Mouse (Mus musculus): ENCODE results near the gene Zfand3.

Zfand3 gene

DNA sequence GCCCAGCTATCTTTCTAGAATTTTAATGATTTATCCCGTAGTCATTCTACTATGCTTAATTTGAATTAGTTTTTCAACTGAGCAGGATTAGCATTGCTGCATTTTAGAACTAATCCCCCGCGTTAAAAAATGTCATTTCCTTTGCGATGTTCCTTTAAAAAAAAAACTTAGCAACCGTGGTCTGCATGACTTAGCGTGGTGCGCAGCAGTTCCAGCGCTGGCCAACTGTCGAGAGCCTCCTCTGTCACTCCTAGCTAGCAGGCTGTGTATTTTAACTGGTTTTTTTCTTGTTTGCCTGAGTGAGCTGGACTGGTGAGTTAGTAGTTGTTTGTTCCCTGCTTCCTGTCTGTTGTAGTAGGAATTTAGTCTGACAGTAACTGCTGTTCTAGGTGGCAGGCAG lies 48.9 kb downstream of the Zfand3 start:
- DNase-seq, result no peak

DNA sequence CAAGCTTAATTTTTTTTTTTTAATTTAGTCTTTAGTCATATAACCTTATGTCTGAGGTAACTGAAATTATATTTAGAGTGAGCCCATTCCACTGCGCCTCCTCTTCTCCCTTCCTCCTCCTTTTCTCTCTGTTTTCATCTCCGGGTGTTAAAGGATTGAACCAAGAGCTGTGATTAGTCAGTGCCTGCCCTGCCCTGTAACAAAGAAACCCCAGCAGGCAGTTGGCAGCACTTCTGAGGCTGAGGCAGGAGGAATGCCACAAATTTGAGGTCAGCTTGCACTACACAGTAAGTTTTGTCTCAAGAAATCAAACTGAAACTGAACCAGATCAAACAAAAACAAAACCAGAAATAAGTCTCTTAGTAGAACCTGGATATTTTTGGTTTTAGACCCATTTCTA lies 49.3 kb downstream of the Zfand3 start:
- no peak for DNase-seq

DNA sequence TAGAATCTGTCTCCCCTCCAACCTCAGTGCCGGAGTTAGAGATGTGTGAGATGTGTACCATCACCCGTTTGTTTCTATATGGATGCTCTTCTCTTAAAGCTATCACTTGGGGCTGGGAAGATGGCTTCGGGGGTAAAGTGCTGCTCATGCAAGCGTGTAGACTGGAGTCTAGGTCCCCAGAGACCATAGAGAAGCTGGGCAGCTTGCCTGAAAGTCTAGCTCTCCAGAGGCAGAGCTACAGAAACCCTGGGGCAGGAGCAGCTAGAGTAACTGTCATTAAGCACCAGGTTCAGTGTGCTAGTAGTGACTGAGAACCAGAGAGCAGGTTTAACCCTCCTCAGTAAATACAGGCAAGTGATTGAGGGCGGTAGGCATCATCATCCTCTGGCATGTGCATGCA lies 51.7 kb downstream of the Zfand3 start:
- no peak for DNase-seq

DNA sequence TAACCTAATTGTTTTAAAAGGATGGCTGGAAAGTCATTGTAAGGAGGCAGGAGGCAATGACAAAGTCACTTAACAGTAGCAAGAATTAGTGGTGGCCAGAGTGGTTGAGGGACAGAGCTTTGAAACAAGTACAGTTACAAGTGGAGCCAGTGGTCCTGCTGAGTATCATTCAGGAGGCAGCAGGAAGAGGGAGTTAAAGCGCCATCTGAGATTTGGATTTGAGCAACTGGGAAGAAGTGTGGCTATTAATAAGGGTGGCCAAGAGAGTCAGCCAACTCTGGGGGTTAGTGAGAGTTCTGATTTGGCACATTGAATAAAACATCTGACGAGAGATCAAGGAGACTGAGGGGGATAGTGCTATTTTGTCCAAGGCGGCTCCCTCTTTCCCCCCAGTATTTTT lies 54.1 kb downstream of the Zfand3 start:
- DNase-seq, result no peak

DNA sequence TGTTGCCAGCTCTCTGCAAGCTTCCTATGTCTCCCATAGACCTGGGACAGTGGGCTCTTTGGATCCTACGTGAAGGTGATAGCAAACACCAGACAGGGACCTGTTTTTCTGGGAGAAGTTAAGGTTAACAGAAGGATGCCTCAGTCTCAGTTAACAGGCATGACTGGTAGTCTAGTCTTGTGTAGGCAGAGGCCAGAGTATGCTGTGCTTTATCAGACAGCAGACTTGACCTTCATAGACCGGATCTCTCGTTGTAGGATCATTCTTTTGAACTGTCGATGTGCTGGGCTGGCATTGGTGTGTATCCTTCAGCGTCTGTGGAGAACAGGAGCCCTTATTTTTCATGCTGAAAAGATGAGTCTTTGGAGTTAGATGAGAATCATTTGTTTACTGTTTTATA lies 54.5 kb downstream of the Zfand3 start:
- no peak for DNase-seq

DNA sequence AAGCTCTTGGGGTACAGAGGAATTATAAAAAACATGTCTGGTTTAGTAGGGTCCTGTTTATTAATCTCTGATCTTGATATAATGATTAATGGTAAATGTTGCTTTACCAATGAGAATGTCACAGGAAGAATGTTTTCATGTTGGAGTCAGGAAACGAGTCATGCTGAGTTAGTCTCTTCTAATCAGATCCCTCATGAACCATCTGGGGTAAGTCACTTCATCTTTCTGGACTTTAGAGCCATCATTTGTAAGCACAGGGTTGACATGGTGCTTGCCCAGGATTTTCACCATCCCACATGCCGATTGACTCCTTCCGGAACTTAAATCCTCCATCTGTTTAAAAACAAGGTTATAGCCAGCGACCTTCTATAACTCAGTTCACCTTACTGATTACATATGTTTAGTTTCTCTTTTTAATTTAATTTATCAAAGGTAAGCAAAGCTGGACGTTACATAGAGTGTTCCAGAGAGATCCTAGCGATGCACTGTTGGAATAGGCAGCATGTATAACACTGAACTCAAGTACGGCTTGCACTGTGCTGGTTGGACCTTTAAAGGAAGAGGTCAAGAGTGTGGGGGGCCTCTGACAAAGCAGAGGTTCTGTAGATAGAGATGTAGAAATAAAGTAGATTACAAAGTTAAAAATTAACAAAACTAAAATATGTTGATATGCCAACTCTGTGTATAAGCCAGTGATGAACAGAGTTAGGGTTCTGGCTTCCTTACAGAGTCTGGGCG lies 56.7 kb downstream of the Zfand3 start:
- no peak for DNase-seq

DNA sequence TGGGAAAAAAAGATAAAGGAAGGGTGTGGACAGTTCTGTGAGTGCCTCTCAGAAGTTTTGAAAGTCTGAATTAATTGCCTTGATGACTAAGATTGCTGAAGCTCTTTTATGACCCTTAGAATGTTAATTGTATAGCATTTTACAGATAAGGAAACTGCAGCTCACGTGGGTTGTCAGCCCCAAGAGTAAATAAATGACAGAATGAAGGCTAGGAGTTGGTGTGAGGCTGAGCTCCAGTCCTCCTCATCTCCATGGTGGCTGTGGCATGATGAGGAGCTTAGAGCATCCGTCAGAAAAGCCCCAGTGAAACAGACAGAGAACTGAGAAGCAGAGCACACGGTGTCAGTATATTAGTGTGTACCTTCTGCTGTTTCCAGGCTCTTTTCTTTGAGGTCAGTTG lies 59.3 kb downstream of the Zfand3 start:
- no peak for DNase-seq

DNA sequence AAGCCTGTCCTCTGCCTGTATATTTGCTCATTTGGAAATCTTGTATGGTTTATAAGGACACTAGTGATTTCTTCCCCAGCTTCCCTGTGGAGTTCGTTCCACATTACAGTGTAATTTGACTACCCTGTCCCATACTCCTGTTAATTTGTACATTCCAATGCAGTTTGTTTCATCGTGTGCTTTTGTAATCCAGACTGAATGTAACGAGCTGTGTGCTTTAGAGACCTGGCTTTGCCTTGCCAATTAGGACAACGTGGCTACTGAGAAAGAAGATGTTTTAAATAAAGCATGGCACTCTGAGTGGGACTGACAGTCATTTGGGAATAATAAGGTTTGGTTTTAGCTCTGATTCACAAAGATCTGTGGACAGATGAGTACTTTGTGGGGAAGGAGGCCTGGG lies 60.2 kb downstream of the Zfand3 start:
- DNase-seq, result no peak

DNA sequence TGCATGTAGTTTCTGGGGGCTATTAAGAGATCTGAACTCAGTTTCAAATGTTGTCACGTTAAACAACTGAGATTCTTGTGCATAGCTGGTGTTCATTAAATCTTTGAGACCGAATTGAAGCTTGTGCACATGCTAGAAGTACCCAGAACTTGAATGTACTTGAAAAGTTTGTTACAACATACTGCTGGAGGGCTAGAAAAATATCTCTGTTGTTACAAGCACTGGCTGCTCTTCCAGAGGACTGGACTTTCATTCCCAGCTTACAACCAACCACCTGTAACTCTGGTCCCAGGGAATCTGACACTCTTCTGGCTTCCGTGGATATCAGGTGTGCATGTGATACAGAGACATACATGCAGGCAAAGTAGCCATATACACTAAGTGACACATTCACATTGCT lies 65.2 kb downstream of the Zfand3 start:
- DNase-seq, result no peak

DNA sequence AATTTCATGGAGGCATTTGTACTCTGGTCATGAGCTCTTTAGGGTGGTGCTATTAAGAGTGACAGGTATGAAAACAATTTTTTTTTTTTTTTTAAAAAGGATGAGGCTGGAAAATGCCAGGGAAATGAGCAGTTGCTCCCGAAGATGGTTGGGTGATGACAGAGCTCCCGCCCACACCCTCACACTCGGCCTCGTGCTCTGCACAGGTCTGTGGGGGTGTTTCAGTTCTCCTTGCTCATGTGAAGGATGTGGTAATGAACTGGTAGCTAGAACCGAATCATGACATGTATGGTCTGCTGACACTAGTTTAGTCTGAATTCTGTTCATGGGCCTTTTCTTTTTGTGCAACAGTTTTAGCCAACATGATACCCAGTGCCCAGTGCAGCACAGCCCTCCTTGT lies 66.1 kb downstream of the Zfand3 start:
- DNase-seq, result no peak

DNA sequence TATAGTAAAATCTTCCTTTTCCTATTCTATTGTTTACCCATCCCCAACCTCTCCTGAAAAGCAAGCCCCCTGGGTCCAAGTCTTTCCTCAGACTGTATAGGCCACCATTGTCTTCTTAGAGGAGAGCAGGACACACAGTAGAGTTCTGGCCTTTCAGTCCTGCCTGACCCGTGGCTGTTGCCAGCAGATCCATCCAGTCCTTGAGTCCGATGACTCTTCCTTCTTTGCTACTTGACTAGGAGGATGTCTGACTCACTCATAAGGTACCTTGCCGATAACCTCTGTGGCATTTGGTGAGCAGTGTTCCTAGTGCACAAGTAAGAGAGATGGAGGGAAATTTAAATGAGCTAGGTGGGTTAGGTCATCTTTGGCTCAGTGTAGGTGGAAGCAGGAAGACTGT lies 68.1 kb downstream of the Zfand3 start:
- DNase-seq, result no peak

DNA sequence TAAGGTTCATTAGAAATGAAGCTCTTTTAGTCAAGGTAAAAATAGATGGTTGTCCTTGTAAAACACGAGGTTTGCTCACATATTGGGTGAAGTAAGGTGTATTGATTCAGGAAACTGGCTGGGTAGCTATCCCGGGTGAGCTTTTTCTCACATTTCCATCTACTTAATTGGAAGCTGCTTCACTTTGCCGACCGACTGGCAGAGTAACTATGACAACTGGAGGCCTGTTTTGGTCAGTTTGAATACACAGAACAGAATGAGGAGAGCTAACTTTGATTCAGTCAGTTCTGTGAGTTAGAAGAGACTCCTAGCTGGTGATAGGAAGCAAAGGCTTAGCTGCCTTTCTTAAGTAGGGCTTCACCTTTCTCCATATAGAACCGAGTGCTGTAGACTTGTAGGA lies 71.4 kb downstream of the Zfand3 start:
- DNase-seq, result no peak

DNA sequence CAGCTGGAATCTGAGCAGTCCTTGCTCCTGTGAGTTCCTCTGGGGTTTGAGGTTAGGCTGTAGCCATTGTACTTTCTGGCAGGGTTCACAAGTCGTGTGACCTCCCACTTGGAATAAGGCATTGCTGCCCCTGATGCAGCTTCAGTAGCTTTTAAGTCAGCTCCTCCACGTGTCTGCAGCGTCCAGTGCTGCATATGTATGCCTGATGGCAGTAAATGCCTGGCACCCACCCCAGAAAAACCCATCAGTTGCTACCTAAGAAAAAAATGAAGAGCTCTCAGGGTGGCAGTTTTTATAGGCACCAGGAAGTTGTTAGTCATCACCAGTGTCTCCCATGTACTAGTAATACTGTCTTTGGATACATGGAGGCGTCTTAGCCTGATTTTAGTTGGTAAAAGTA lies 79.5 kb downstream of the Zfand3 start:
- DNase-seq, result no peak

DNA sequence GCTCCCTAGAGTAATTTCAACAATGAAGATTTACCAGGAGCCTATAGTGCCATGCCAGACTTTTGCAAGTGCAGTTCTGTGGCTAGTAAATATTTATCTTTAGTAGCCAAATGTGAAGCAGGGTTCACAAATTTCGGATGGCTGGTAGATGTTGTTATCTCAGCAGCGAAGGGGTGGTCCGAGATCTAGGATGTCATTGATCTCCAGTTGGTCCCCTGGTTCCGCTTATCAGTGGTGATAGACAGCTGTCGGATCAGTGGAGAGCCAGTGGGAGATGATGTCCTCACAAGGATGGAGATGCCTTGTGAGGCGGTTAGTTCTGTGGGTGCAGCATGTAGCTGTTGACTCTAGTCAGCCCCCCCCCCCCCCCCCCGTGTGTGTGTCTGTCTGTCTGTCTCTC lies 82.2 kb downstream of the Zfand3 start:
- no peak for DNase-seq

DNA sequence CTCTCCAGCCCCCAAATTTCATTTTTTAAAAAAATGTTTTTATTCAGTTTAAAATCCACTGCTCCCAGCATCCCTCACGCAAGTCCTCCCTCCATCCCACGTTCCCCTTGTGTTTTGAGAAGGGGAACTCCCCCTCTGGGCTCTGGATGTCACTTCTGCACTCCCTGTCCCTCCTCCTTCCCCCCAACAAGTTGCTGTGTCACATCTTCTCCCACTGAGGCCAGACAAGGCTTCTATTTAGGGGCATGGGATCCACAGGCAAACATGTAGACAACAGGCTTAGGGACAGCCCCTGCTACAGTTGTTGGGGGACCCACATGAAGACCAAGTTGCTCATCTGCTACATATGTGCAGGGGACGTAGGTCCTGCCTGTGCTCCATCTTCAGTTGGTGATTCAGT lies 83.9 kb downstream of the Zfand3 start:
- DNase-seq, result no peak

DNA sequence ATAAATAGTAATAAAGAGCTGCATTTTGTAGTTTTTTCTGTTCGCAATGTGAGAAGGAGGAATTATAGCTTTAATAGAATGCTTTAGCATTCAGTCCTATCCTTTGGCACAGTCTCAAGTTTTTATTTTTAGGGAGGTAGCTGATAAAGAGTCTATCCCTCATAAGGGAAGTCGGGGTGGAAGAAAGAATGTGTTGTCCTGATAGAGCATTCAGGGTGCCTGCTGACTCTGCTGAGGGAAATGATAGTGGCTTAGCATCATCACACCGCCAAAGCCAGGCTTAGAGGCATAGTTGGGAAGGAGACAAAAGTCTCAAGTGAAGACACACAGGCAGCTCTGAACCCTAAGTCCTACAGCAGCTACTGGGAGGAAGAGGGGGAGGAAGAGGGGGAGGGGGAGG lies 85.9 kb downstream of the Zfand3 start:
- DNase-seq, result no peak

DNA sequence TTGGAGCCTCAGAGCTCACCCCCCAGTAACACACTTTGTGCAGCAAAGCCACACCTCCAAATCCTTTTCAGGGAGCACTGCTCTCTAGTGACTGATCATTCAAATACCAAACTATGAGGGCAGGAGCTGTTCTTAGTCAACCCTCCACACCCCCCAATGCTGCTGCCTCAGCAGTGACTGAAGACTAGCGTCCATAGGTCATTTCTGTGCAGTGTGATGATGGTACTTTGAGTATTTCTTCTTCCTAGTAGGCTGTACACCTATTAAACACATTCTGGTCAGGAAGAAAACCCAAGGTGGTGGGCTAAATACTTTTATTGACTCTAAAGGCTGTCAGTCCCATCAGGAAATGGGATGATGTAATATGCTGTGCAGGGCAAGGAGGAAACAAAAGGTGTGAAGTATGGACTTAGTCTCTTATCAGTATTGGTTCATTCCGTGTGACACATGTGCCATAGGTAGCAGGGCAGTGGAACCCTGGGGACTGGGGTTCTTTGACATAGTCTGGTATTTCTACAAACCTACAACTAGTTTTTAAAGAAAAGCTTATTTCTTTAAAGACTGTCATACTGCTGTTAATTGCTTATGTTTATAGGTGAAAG lies 88.7 kb downstream of the Zfand3 start:
- no peak for DNase-seq

DNA sequence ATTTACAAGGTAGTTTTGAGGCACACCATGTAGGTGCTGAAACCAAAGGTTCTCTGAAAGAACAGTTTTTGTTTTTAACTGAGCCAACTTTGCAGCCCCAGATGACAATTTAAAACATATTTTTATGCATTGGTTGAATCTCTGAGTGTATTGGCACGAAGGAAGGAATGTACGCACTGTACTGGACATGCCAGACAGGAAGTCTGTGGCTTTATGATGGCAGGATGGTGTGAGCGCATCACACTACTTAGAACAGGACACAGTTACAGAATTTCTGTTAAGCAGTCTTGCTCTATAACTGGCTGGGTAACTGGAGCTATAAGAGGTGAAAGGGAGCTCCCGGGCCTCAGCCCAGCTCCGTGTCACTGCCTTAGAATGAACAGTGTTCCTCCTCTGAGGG lies 92.6 kb downstream of the Zfand3 start:
- DNase-seq, result no peak

DNA sequence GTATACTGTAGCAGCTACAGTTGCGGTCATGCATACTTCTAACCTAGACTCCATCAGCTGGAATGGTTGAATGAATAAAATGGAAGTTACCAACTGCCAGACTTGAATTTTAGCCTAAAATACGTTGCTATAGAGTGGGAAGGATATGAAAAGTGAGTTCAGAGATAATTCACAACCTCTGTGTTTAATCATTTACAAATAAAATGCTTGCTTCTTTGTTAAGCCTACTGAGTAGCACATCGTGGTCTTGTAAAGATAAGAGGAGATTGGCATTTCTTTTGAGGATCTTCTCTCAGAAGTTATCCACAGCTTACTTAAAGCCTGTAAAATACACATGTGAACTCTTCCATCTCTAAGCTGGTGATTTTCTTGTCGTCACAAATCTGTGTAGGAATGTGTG lies 93.1 kb downstream of the Zfand3 start:
- no peak for DNase-seq

DNA sequence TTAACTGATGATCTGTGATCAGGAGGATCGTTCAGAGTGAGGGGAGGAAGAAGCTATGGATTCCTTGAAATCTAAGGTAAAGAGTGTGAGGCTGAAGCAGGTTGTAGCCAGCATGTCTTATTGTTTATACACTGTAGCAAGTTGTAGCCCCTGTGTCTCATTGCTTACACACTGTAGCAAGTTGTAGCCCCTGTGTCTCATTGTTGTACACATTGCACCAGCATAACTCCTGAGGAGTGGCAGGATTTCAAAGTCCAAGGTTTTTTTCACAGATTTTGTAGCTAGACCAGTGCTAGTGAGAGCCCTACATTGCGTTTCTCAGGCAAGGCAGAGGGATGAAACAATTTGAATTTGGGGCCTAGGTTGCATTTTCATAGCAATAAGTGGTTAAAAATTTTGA lies 95.1 kb downstream of the Zfand3 start:
- DNase-seq, result no peak

DNA sequence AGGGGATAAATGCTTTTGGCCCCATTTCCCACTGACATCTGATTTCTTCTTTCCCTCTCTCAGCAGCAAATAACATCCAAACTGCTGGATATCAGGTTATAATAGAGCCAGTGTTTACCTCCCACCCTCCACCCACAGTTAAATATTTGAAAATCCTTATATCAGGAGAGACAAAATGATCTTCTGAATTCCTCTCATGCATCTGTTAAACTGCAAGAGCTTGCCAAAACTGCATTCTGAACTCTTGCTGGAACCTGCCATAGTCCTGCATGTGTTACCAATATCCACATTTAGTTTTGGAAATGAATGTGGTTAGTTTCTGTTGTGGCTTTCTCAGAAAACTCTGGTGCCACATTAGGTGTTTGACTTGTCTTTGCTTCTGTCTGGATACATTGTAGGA lies 97.3 kb downstream of the Zfand3 start:
- DNase-seq, result no peak

DNA sequence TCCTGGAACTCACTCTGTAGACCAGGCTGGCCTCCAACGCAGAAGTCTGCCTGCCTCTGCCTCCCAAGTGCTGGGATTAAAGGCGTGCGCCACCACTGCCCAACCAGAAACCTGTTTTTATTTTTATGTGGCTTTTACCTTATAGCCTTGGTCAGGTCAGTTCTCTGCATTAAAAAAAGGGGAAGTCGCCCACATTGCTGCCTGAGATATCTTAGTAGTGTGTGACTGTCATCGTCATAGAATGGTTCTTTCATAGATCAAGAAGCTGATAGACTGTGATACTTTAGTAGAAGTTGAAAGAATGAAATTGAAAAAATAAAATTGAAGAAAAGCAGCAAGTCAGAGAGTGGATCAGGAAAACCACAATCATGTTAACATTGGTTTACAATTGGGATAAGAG lies 98.5 kb downstream of the Zfand3 start:
- DNase-seq, result no peak

DNA sequence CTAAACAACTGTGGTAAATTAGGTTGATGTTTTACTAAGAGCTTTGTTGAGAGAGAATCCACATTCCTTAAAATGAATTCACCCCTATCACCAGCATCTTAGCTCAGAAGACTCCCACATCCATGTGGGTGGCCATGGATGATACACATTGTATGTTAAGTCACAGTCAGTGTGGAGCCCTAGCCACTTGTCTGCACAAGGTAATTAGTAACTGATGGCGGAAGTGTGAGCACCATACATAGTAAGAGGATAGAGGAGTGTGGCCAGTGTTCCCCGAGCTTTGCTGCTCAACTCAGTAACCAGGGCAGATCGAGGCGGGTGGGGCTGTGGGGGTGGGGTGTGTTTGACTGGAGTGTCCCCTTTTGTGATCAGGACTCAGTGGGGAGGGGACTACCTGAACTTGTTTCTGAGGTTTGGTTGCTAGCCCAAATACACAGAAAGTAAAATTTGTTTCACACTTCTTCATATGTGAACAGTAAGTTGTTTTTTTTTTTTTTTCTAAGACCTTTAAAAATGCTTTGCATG lies 99.2 kb downstream of the Zfand3 start:
- no peak for DNase-seq

DNA sequence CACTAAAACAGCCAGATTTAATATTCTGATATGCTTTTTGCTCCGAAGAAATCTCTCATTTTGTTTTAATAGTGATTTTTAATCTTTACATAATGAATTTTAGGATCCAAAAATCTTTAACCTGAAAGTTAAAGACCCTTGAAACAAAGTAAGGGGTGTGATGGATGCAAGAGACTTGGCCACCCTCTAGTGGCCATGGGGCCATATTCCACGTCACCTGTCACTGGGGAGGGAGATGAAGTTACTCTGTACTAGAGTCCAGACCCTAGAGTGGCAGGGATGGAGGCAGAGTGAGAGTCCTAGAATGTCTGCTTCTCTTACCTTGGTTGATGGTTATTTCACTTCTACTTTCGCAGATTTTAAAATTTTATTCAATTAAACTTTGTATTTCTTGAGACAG lies 100.8 kb downstream of the Zfand3 start:
- DNase-seq, result no peak

DNA sequence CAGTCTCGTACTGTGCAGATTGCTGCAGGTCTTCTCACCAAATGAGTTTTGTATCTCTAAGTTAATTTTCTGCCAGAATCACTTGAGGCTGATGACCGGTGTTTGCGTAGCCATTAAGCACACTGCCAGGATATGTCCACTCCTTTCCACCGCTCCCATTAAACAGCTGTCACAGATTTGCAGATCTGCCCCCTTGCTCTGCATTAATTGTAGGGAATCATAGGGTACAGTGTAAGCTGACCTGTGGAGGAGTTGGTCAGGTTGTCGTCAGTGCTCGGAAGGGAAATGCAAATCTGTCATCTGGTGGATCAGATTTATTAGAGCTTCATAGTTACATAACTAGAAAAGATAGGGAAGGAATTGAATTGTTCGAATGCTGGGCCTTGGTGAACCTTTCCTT lies 106.1 kb downstream of the Zfand3 start:
- no peak for DNase-seq

Measured in embryo, embryonic 11 days (tissue).